Comparison of ENCODE assay signal across 11 mouse cellular contexts in the genomic region with DNA sequence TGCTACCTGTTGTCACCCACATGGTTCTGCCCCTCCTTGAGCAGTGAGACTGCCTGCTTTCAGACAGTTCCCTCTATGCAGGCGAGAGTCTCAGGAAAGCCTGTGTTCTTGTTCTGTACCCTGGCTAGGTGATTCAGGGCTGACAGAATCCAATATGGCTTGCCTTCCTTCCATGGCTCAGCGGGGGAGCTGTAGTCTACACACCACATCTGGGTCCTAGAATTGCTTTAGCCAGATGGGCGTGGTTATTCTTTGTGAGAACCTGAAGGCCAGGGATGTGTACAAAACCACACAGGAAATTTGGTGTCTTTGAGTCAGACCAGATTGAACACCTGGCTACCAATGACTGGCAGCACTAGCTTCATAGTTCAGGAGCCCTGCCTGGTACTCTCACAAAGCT. TPM values are rescaled to one million over a fixed set of nuclear protein-coding genes. Genes with fewer than 3 reads are reported as not detected.
A peak's percentile ranks its signal among the peaks of the same experiment; 100 is the strongest.
DNase-seq lines count a peak whose midpoint lies in the region; ATAC-seq and TF ChIP-seq lines count a peak whose summit lies in the region.
"Had no signal": no experiment of that assay in that cellular context is flagged by ENCODE, and none has a peak within 500 bp of the region (broad histone marks: within the 10 kb centered on the region; RNA-seq: fewer than 3 reads in every experiment).

No protein-coding gene starts in this region.

- intact Hi-C loops in left cerebral cortex, postnatal 36 days (cut with DNase I) = no loop called here

- TF ChIP-seq POLR2A in kidney, adult 2 months (IDR thresholded peaks at IDR 0.05; ENCODE audit: low read depth, low read length) = no peak
- no peak for TF ChIP-seq POLR2A in bone marrow macrophage, adult 2 months (IDR thresholded peaks at IDR 0.05; ENCODE audit: borderline replicate concordance, low read depth, low read length)

- ATAC-seq in limb, embryonic 13.5 days (ENCODE audit: low FRiP score, low read depth) = no peak

- no peaks in the 10 kb centered on the region for H3K9me3 ChIP-seq in E14TG2a.4 (ENCODE audit: low read length)
- no peaks in the 10 kb centered on the region for H3K9me3 ChIP-seq in limb, embryonic 13.5 days

- H3K4me3 ChIP-seq in kidney, adult 2 months (ENCODE audit: insufficient read depth, low read depth, low read length) = no peak overlapping the region
- peak overlapping the region; percentile 45 for H3K4me3 ChIP-seq in E14TG2a.4 (replicated peaks; ENCODE audit: low read length)
- no peak overlapping the region for H3K4me3 ChIP-seq in bone marrow macrophage, adult 2 months (ENCODE audit: insufficient read depth, low read length)
- no peak overlapping the region for H3K4me3 ChIP-seq in limb, embryonic 13.5 days

- no peaks in the 10 kb centered on the region for H3K36me3 ChIP-seq in kidney, adult 2 months (ENCODE audit: control insufficient read depth, insufficient read depth, low read length)
- H3K36me3 ChIP-seq in E14TG2a.4 (ENCODE audit: insufficient read depth, low read length) = no peaks in the 10 kb centered on the region
- H3K36me3 ChIP-seq in limb, embryonic 13.5 days = no peaks in the 10 kb centered on the region

- H3K4me2 ChIP-seq in limb, embryonic 13.5 days (replicated peaks) = no peak overlapping the region

- no peaks in the 10 kb centered on the region for H3K27me3 ChIP-seq in kidney, adult 2 months (replicated peaks; ENCODE audit: control insufficient read depth, insufficient read depth, low read length)
- no peaks in the 10 kb centered on the region for H3K27me3 ChIP-seq in E14TG2a.4 (ENCODE audit: insufficient read depth, low read length)
- no peaks in the 10 kb centered on the region for H3K27me3 ChIP-seq in limb, embryonic 13.5 days

- TF ChIP-seq CTCF in kidney, adult 2 months (conservative IDR thresholded peaks at IDR 0.05; ENCODE audit: insufficient read depth, insufficient read length, low read depth, low read length) = no peak
- no peak for TF ChIP-seq CTCF in E14TG2a.4 (conservative IDR thresholded peaks at IDR 0.05; ENCODE audit: low read length)
- TF ChIP-seq CTCF in bone marrow macrophage, adult 2 months (IDR thresholded peaks at IDR 0.05; ENCODE audit: low read depth, low read length) = no peak

- WGBS in kidney, adult 2 months = 71% methylated on average over 3 of the region's 3 CpGs
- WGBS in limb, embryonic 13.5 days = 62% methylated on average over 3 of the region's 3 CpGs

- no peak for DNase-seq in kidney, adult 2 months
- DNase-seq in kidney, adult 11 months = no peak
- no peak for DNase-seq in layer of hippocampus, adult 9-10 months (ENCODE audit: low spot score)
- no peak for DNase-seq in gastrocnemius, postnatal 10 days
- no peak for DNase-seq in left cerebral cortex, postnatal 36 days (ENCODE audit: low spot score in 2 of 2)
- DNase-seq: adrenal gland, postnatal 36 days; cerebellum, postnatal 36 days had no signal

- H3K9ac ChIP-seq in limb, embryonic 13.5 days = no peak overlapping the region

- peaks cover 10% of the 10 kb centered on the region for H3K4me1 ChIP-seq in kidney, adult 2 months (ENCODE audit: control insufficient read depth, insufficient read depth, low read length)
- H3K4me1 ChIP-seq in E14TG2a.4 (replicated peaks; ENCODE audit: low read depth, low read length) = peaks cover 91% of the 10 kb centered on the region
- peaks cover 22% of the 10 kb centered on the region for H3K4me1 ChIP-seq in bone marrow macrophage, adult 2 months (ENCODE audit: control insufficient read depth, insufficient read depth, low read length)
- H3K4me1 ChIP-seq in limb, embryonic 13.5 days = peaks cover 40% of the 10 kb centered on the region

- peak overlapping the region; percentile 69 for H3K27ac ChIP-seq in kidney, adult 2 months (ENCODE audit: insufficient read depth, low read depth, low read length)
- peak overlapping the region; percentile 51 for H3K27ac ChIP-seq in bone marrow macrophage, adult 2 months (ENCODE audit: insufficient read depth, low read depth, low read length)
- peak overlapping the region; percentile 61 for H3K27ac ChIP-seq in limb, embryonic 13.5 days

RNA-seq across cellular contexts. Expression of a gene that starts 13.7 kb away (rescaled TPM):
- 24.0 and 27.5 TPM in 2 replicates for polyA plus RNA-seq in kidney, adult 2 months (2012; rRNA removed)
- polyA plus RNA-seq in bone marrow macrophage, adult 2 months (2012; ENCODE audit: insufficient read depth, insufficient read length, missing spikeins) = not detected in 2 replicates
- 0.61 and 0.87 TPM in 2 replicates for polyA plus RNA-seq in limb, embryonic 13.5 days (2015; fragmentation: Nextera tagmentation; extraction: Ambion mirVana)
- total RNA-seq in gastrocnemius, postnatal 10 days (2021) = 1 to 10 TPM; 1.6 to 1.9 TPM
- under 1 TPM; 0.49 to 1.00 TPM for total RNA-seq in left cerebral cortex, postnatal 36 days (2021)

RNA-seq across cellular contexts. Expression of a gene that starts 25.4 kb away (rescaled TPM):
- polyA plus RNA-seq in kidney, adult 2 months (2012; rRNA removed) = 0.03 TPM in 2 replicates
- not detected in 2 replicates for polyA plus RNA-seq in bone marrow macrophage, adult 2 months (2012; ENCODE audit: insufficient read depth, insufficient read length, missing spikeins)
- 20.9 and 22.1 TPM in 2 replicates for polyA plus RNA-seq in limb, embryonic 13.5 days (2015; fragmentation: Nextera tagmentation; extraction: Ambion mirVana)
- total RNA-seq in gastrocnemius, postnatal 10 days (2021) = 1 to 10 TPM; 1.2 to 2.8 TPM
- total RNA-seq in left cerebral cortex, postnatal 36 days (2021) = not detected
- total RNA-seq: gastrocnemius, adult 8-10 months had no signal

RNA-seq across cellular contexts. Expression of a gene that starts 50.8 kb away (rescaled TPM):
- 64.8 and 74.5 TPM in 2 replicates for polyA plus RNA-seq in kidney, adult 2 months (2012; rRNA removed)
- polyA plus RNA-seq in bone marrow macrophage, adult 2 months (2012; ENCODE audit: insufficient read depth, insufficient read length, missing spikeins) = 17.5 and 23.0 TPM in 2 replicates
- polyA plus RNA-seq in limb, embryonic 13.5 days (2015; fragmentation: Nextera tagmentation; extraction: Ambion mirVana) = 112 and 115 TPM in 2 replicates
- total RNA-seq in gastrocnemius, postnatal 10 days (2021) = 10 to 100 TPM; 14.3 to 16.9 TPM
- 10 to 100 TPM; 37.5 to 42.3 TPM for total RNA-seq in left cerebral cortex, postnatal 36 days (2021)

Comparison
In these comparisons a context has a peak if more than half of its experiments do, and no peak if none do; other contexts are left out.
1. RNA of a gene that starts 13.7 kb away (polyA plus RNA-seq): 24.0 to 27.5 TPM in kidney, adult 2 months; 0.61 to 0.87 TPM in limb, embryonic 13.5 days and not detected in bone marrow macrophage, adult 2 months; every median in the first group is over 10 times any median in the second.
2. RNA of a gene that starts 25.4 kb away (polyA plus RNA-seq): 20.9 to 22.1 TPM in limb, embryonic 13.5 days; 0.03 TPM in kidney, adult 2 months and not detected in bone marrow macrophage, adult 2 months; every median in the first group is over 10 times any median in the second.
3. Peak in every context shown above with its lines, with median percentiles within 50 percentile points of each other: H3K27ac ChIP-seq.